Mouse (Mus musculus) forebrain, embryonic 13.5 days (tissue): ENCODE results near the gene B3gntl1. TPM values are rescaled to one million over a fixed set of nuclear protein-coding genes. Genes with fewer than 3 reads are reported as not detected.
A peak's percentile ranks its signal among the peaks of the same experiment; 100 is the strongest.

Experiments used
- ATAC-seq: fragments of 200-750 bp; cut with Nextera tagmentation; 2 replicates; pipeline ENCODE4 v1.8.0; 2017
- H3K27ac ChIP-seq: fragments of 300-500 bp; sonication (generic); 2 replicates; pipeline ENCODE4 v1.5.1; 2015; ENCODE audit warnings: inconsistent platforms, mild to moderate bottlenecking, moderate library complexity
- H3K27me3 ChIP-seq: fragments of 300-500 bp; sonication (generic); 2 replicates; pipeline ENCODE4 v1.6.1; 2015; ENCODE audit warnings: mild to moderate bottlenecking, inconsistent platforms
- H3K36me3 ChIP-seq: fragments of 300-500 bp; sonication (generic); 2 replicates; pipeline ENCODE4 v1.6.1; 2015; ENCODE audit warnings: mild to moderate bottlenecking, inconsistent platforms; ENCODE audit not compliant: poor library complexity, severe bottlenecking
- H3K4me1 ChIP-seq: fragments of 300-500 bp; sonication (generic); 2 replicates; pipeline ENCODE4 v1.6.1; 2015; ENCODE audit warnings: inconsistent platforms
- H3K4me2 ChIP-seq: fragments of 300-500 bp; sonication (generic); 2 replicates; pipeline ENCODE4 v1.6.1; 2015; ENCODE audit warnings: inconsistent platforms, mild to moderate bottlenecking, moderate library complexity
- H3K4me3 ChIP-seq: fragments of 300-500 bp; sonication (generic); 2 replicates; pipeline ENCODE4 v1.5.1; 2015; ENCODE audit warnings: mild to moderate bottlenecking, inconsistent platforms
- H3K9ac ChIP-seq: fragments of 300-500 bp; sonication (generic); 2 replicates; pipeline ENCODE4 v1.6.1; 2015; ENCODE audit warnings: mild to moderate bottlenecking, inconsistent platforms
- H3K9me3 ChIP-seq: fragments of 300-500 bp; sonication (generic); replicated peaks from 2 replicates; pipeline ENCODE4 v1.6.1; 2016; ENCODE audit warnings: inconsistent platforms
- WGBS: fragments of 180-500 bp; shearing (Covaris S2); methylation state at CpG from one replicate; pipeline ENCODE4 v1.1.7; 2015; 5-methylcytosine and 5-hydroxymethylcytosine counted together
- polyA plus RNA-seq: library from polyadenylated mRNA; unstranded; fragments of >200 nt; fragmentation: Nextera tagmentation; extraction: Ambion mirVana; gene quantifications from 2 replicates; pipeline ENCODE4 v1.2.1, GENCODE M21; 2015

The B3gntl1 gene
- polyA plus RNA-seq, 1 experiment from 2014 or later = 5.8 TPM

GRCm38 (mm10) chr11:121653631-121654030 lies 19.3 kb downstream of the B3gntl1 start:
- 88% methylated on average over 4 of the region's 4 CpGs for WGBS
- ATAC-seq = no peak
- no peaks in the 10 kb centered on the region for H3K4me1 ChIP-seq
- H3K4me3 ChIP-seq = no peak overlapping the region
- no peaks in the 10 kb centered on the region for H3K27me3 ChIP-seq
- H3K9me3 ChIP-seq = no peaks in the 10 kb centered on the region
- no peak overlapping the region for H3K27ac ChIP-seq
- no peak overlapping the region for H3K4me2 ChIP-seq
- no peak overlapping the region for H3K9ac ChIP-seq
- peaks cover 10% of the 10 kb centered on the region; the same call in 1 of the 2 replicates for H3K36me3 ChIP-seq

GRCm38 (mm10) chr11:121652547-121653305 lies 20.2 kb downstream of the B3gntl1 start:
- Histone ChIP-seq H3K27me3 (no peaks in the 10 kb centered on the region), H3K4me3 (no peak overlapping the region), H3K4me2 (no peak overlapping the region), H3K9me3 (no peaks in the 10 kb centered on the region), H3K4me1 (no peaks in the 10 kb centered on the region), H3K27ac (no peak overlapping the region), H3K9ac (no peak overlapping the region), H3K36me3 (peaks cover 10% of the 10 kb centered on the region; the same call in 1 of the 2 replicates)
- ATAC-seq = no peak
- 53% methylated on average over 10 of the region's 10 CpGs for WGBS

- 95% methylated on average over 5 of the region's 5 CpGs for WGBS
Measured at GRCm38 (mm10) chr11:121651983-121652382, 21.0 kb downstream of the B3gntl1 start.

GRCm38 (mm10) chr11:121651556-121651955 lies 21.4 kb downstream of the B3gntl1 start:
- WGBS = 92% methylated on average over 9 of the region's 9 CpGs
- no peaks in the 10 kb centered on the region for H3K27me3 ChIP-seq
- H3K27ac ChIP-seq = no peak overlapping the region
- no peak overlapping the region for H3K9ac ChIP-seq
- H3K4me1 ChIP-seq = no peaks in the 10 kb centered on the region
- ATAC-seq = no peak
- peaks cover 10% of the 10 kb centered on the region; the same call in 1 of the 2 replicates for H3K36me3 ChIP-seq
- no peak overlapping the region for H3K4me3 ChIP-seq
- no peak overlapping the region for H3K4me2 ChIP-seq
- no peaks in the 10 kb centered on the region for H3K9me3 ChIP-seq

More at GRCm38 (mm10) chr11:121651983-121652382, 21.0 kb downstream of the B3gntl1 start:
- Histone ChIP-seq H3K4me1 (no peaks in the 10 kb centered on the region), H3K4me3 (no peak overlapping the region), H3K9ac (no peak overlapping the region), H3K27ac (no peak overlapping the region), H3K4me2 (no peak overlapping the region), H3K27me3 (no peaks in the 10 kb centered on the region), H3K9me3 (no peaks in the 10 kb centered on the region), H3K36me3 (peaks cover 10% of the 10 kb centered on the region; the same call in 1 of the 2 replicates)
- ATAC-seq = no peak

- Histone ChIP-seq H3K4me2 (no peak overlapping the region), H3K36me3 (peaks cover 10% of the 10 kb centered on the region; the same call in 1 of the 2 replicates), H3K27ac (no peak overlapping the region), H3K4me3 (no peak overlapping the region), H3K9me3 (no peaks in the 10 kb centered on the region), H3K4me1 (no peaks in the 10 kb centered on the region), H3K9ac (no peak overlapping the region), H3K27me3 (no peaks in the 10 kb centered on the region)
- ATAC-seq = no peak
- 92% methylated on average over 11 of the region's 11 CpGs for WGBS
Measured at GRCm38 (mm10) chr11:121650668-121651067, 22.3 kb downstream of the B3gntl1 start.

GRCm38 (mm10) chr11:121649900-121650299 lies 23.1 kb downstream of the B3gntl1 start:
- Histone ChIP-seq H3K4me1 (no peaks in the 10 kb centered on the region), H3K9ac (no peak overlapping the region), H3K9me3 (no peaks in the 10 kb centered on the region), H3K4me2 (no peak overlapping the region), H3K36me3 (peaks cover 10% of the 10 kb centered on the region; the same call in 1 of the 2 replicates), H3K4me3 (no peak overlapping the region), H3K27ac (no peak overlapping the region), H3K27me3 (no peaks in the 10 kb centered on the region)
- no peak for ATAC-seq
- WGBS = 83% methylated on average over 10 of the region's 10 CpGs

GRCm38 (mm10) chr11:121648166-121648565 lies 24.8 kb downstream of the B3gntl1 start:
- ATAC-seq = no peak
- 96% methylated on average over 5 of the region's 5 CpGs for WGBS
- peaks cover 10% of the 10 kb centered on the region; the same call in 1 of the 2 replicates for H3K36me3 ChIP-seq

GRCm38 (mm10) chr11:121647321-121647720 lies 25.6 kb downstream of the B3gntl1 start:
- WGBS = 85% methylated on average over 9 of the region's 9 CpGs
- H3K9me3 ChIP-seq = no peaks in the 10 kb centered on the region
- peaks cover 10% of the 10 kb centered on the region; the same call in 1 of the 2 replicates for H3K36me3 ChIP-seq
- H3K27ac ChIP-seq = no peak overlapping the region
- ATAC-seq = no peak
- no peaks in the 10 kb centered on the region for H3K4me1 ChIP-seq
- H3K9ac ChIP-seq = no peak overlapping the region
- H3K27me3 ChIP-seq = no peaks in the 10 kb centered on the region
- no peak overlapping the region for H3K4me3 ChIP-seq
- H3K4me2 ChIP-seq = no peak overlapping the region

More at GRCm38 (mm10) chr11:121648166-121648565, 24.8 kb downstream of the B3gntl1 start:
- no peak overlapping the region for H3K4me3 ChIP-seq
- no peaks in the 10 kb centered on the region for H3K27me3 ChIP-seq
- H3K9me3 ChIP-seq = no peaks in the 10 kb centered on the region
- no peak overlapping the region for H3K27ac ChIP-seq
- H3K4me2 ChIP-seq = no peak overlapping the region
- H3K9ac ChIP-seq = no peak overlapping the region
- no peaks in the 10 kb centered on the region for H3K4me1 ChIP-seq

- no peaks in the 10 kb centered on the region for H3K9me3 ChIP-seq
- WGBS = 94% methylated on average over 6 of the region's 6 CpGs
- no peaks in the 10 kb centered on the region for H3K4me1 ChIP-seq
- H3K36me3 ChIP-seq = peaks cover 10% of the 10 kb centered on the region; the same call in 1 of the 2 replicates
- no peak overlapping the region for H3K27ac ChIP-seq
- no peak overlapping the region for H3K9ac ChIP-seq
- no peaks in the 10 kb centered on the region for H3K27me3 ChIP-seq
- no peak overlapping the region for H3K4me3 ChIP-seq
- no peak overlapping the region for H3K4me2 ChIP-seq
- ATAC-seq = no peak
Measured at GRCm38 (mm10) chr11:121645394-121645793, 27.6 kb downstream of the B3gntl1 start.

GRCm38 (mm10) chr11:121641501-121642145 lies 31.3 kb downstream of the B3gntl1 start:
- no peak overlapping the region for H3K9ac ChIP-seq
- no peak overlapping the region for H3K4me3 ChIP-seq
- no peak for ATAC-seq
- H3K27ac ChIP-seq = no peak overlapping the region
- H3K27me3 ChIP-seq = no peaks in the 10 kb centered on the region
- peaks cover 15% of the 10 kb centered on the region for H3K36me3 ChIP-seq
- WGBS = 44% methylated on average over 2 of the region's 2 CpGs
- no peak overlapping the region for H3K4me2 ChIP-seq
- H3K4me1 ChIP-seq = no peaks in the 10 kb centered on the region
- no peaks in the 10 kb centered on the region for H3K9me3 ChIP-seq

- Histone ChIP-seq H3K36me3 (peaks cover 21% of the 10 kb centered on the region), H3K27me3 (no peaks in the 10 kb centered on the region), H3K9ac (no peak overlapping the region), H3K27ac (no peak overlapping the region), H3K4me1 (no peaks in the 10 kb centered on the region), H3K4me2 (no peak overlapping the region), H3K9me3 (no peaks in the 10 kb centered on the region), H3K4me3 (no peak overlapping the region)
- WGBS = 97% methylated on average over 10 of the region's 10 CpGs
- ATAC-seq = no peak
Measured at GRCm38 (mm10) chr11:121636646-121637045, 36.3 kb downstream of the B3gntl1 start.

GRCm38 (mm10) chr11:121631410-121631809 lies 41.5 kb downstream of the B3gntl1 start:
- peak; percentile 48; the same call in 1 of the 2 replicates for ATAC-seq
- H3K4me2 ChIP-seq = no peak overlapping the region
- 86% methylated on average over 7 of the region's 7 CpGs for WGBS
- peaks cover 14% of the 10 kb centered on the region; the same call in 1 of the 2 replicates for H3K36me3 ChIP-seq
- H3K27me3 ChIP-seq = no peaks in the 10 kb centered on the region
- no peak overlapping the region for H3K4me3 ChIP-seq
- H3K9ac ChIP-seq = no peak overlapping the region
- H3K27ac ChIP-seq = no peak overlapping the region
- no peaks in the 10 kb centered on the region for H3K9me3 ChIP-seq
- H3K4me1 ChIP-seq = no peaks in the 10 kb centered on the region
